Mouse (Mus musculus) embryonic facial prominence, embryonic 12.5 days (tissue): Measurements from ENCODE around the gene Rnaseh1. TPM values are rescaled to one million over a fixed set of nuclear protein-coding genes. Genes with fewer than 3 reads are reported as not detected.
A peak's percentile ranks its signal among the peaks of the same experiment; 100 is the strongest.

Source experiments
- ATAC-seq: fragments of 200-750 bp; cut with Nextera tagmentation; 2 replicates; pipeline ENCODE4 v1.8.0; 2017; ENCODE audit not compliant: insufficient number of reproducible peaks, insufficient read depth, low FRiP score, low TSS enrichment
- H3K27ac ChIP-seq: fragments of 300-500 bp; sonication (generic); 2 replicates; pipeline ENCODE4 v1.5.1; 2016; ENCODE audit warnings: mild to moderate bottlenecking
- H3K27me3 ChIP-seq: fragments of 300-500 bp; sonication (generic); 2 replicates; pipeline ENCODE4 v1.6.1; 2016; ENCODE audit warnings: mild to moderate bottlenecking, moderate library complexity
- H3K36me3 ChIP-seq: fragments of 300-500 bp; sonication (generic); 2 replicates; pipeline ENCODE4 v1.6.1; 2016; ENCODE audit warnings: mild to moderate bottlenecking
- H3K4me1 ChIP-seq: fragments of 300-500 bp; sonication (generic); 2 replicates; pipeline ENCODE4 v1.6.1; 2016
- H3K4me2 ChIP-seq: fragments of 300-500 bp; sonication (generic); replicated peaks from 2 replicates; pipeline ENCODE4 v1.6.1; 2016; ENCODE audit warnings: mild to moderate bottlenecking, moderate library complexity
- H3K4me3 ChIP-seq: fragments of 300-500 bp; sonication (generic); 2 replicates; pipeline ENCODE4 v1.5.1; 2016; ENCODE audit warnings: mild to moderate bottlenecking
- H3K9ac ChIP-seq: fragments of 300-500 bp; sonication (generic); 2 replicates; pipeline ENCODE4 v1.6.1; 2016; ENCODE audit warnings: mild to moderate bottlenecking, moderate library complexity
- H3K9me3 ChIP-seq: fragments of 300-500 bp; sonication (generic); 2 replicates; pipeline ENCODE4 v1.6.1; 2016; ENCODE audit warnings: mild to moderate bottlenecking, moderate library complexity
- WGBS: fragments of 180-500 bp; shearing (Covaris S2); methylation state at CpG from one replicate; pipeline ENCODE4 v1.1.7; 2016; 5-methylcytosine and 5-hydroxymethylcytosine counted together
- microRNA-seq: library from miRNA; unstranded; fragments of <30 nt; microRNA quantifications from one replicate; pipeline ENCODE4, GENCODE M21; 2017
- polyA plus RNA-seq: library from polyadenylated mRNA; unstranded; fragments of >200 nt; fragmentation: Nextera tagmentation; extraction: Ambion mirVana; gene quantifications from 2 replicates; pipeline ENCODE4 v1.2.1, GENCODE M21; 2016

Rnaseh1 gene
- polyA plus RNA-seq, 1 experiment from 2014 or later, result 30.3 TPM

GRCm38 (mm10) chr12:28697821-28698595 lies 48.6 kb downstream of the Rnaseh1 start:
- ATAC-seq, result no peak
- Histone ChIP-seq H3K27ac (no peak overlapping the region), H3K4me3 (no peak overlapping the region), H3K36me3 (peaks cover 32% of the 10 kb centered on the region), H3K4me2 (no peak overlapping the region), H3K9ac (no peak overlapping the region), H3K9me3 (no peaks in the 10 kb centered on the region), H3K4me1 (peaks cover 5% of the 10 kb centered on the region; the same call in 1 of the 2 replicates), H3K27me3 (no peaks in the 10 kb centered on the region)
- WGBS, result 79% methylated on average over 14 of the region's 14 CpGs

GRCm38 (mm10) chr12:28699086-28699485 lies 49.7 kb downstream of the Rnaseh1 start:
- H3K27me3 ChIP-seq, result no peaks in the 10 kb centered on the region
- WGBS, result 73% methylated on average over 5 of the region's 5 CpGs

GRCm38 (mm10) chr12:28699656-28700055 lies 50.3 kb downstream of the Rnaseh1 start:
- no peaks in the 10 kb centered on the region for H3K9me3 ChIP-seq
- no peak overlapping the region; the same call in 1 of the 2 replicates for H3K9ac ChIP-seq
- peaks cover 23% of the 10 kb centered on the region for H3K36me3 ChIP-seq
- no peak overlapping the region for H3K4me2 ChIP-seq
- no peak for ATAC-seq
- WGBS, result 7% methylated on average over 6 of the region's 6 CpGs
- peaks cover 9% of the 10 kb centered on the region for H3K4me1 ChIP-seq
- H3K27ac ChIP-seq, result peak overlapping the region; percentile 78
- no peak overlapping the region for H3K4me3 ChIP-seq
- H3K27me3 ChIP-seq, result no peaks in the 10 kb centered on the region

More at GRCm38 (mm10) chr12:28699086-28699485, 49.7 kb downstream of the Rnaseh1 start:
- H3K4me1 ChIP-seq, result peaks cover 5% of the 10 kb centered on the region; the same call in 1 of the 2 replicates
- no peak overlapping the region for H3K9ac ChIP-seq
- H3K4me3 ChIP-seq, result no peak overlapping the region
- ATAC-seq, result no peak
- H3K36me3 ChIP-seq, result peaks cover 28% of the 10 kb centered on the region
- no peaks in the 10 kb centered on the region for H3K9me3 ChIP-seq
- no peak overlapping the region for H3K27ac ChIP-seq
- H3K4me2 ChIP-seq, result no peak overlapping the region

- Histone ChIP-seq H3K9ac (no peak overlapping the region; the same call in 1 of the 2 replicates), H3K4me1 (peaks cover 10% of the 10 kb centered on the region), H3K9me3 (no peaks in the 10 kb centered on the region), H3K27me3 (no peaks in the 10 kb centered on the region), H3K4me3 (no peak overlapping the region), H3K27ac (peak overlapping the region; percentile 78), H3K36me3 (peaks cover 20% of the 10 kb centered on the region), H3K4me2 (no peak overlapping the region)
- 0 out of 2 replicates have a peak, but pooled peaks have one; percentile 35 for ATAC-seq
- WGBS, result 46% methylated on average over 3 of the region's 3 CpGs
Measured at GRCm38 (mm10) chr12:28700101-28700511, 50.7 kb downstream of the Rnaseh1 start.

GRCm38 (mm10) chr12:28700561-28701025 lies 51.2 kb downstream of the Rnaseh1 start:
- H3K27me3 ChIP-seq, result no peaks in the 10 kb centered on the region
- H3K36me3 ChIP-seq, result peaks cover 15% of the 10 kb centered on the region
- no peaks in the 10 kb centered on the region for H3K9me3 ChIP-seq
- peak overlapping the region; percentile 78; the same call in 1 of the 2 replicates for H3K27ac ChIP-seq
- no peak; the same call in 1 of the 2 replicates for ATAC-seq
- no peak overlapping the region for H3K9ac ChIP-seq
- H3K4me3 ChIP-seq, result no peak overlapping the region
- H3K4me2 ChIP-seq, result no peak overlapping the region
- WGBS, result 87% methylated on average over 19 of the region's 19 CpGs
- peaks cover 10% of the 10 kb centered on the region for H3K4me1 ChIP-seq

GRCm38 (mm10) chr12:28701302-28701701 lies 51.9 kb downstream of the Rnaseh1 start:
- no peak for ATAC-seq
- Histone ChIP-seq H3K9ac (no peak overlapping the region), H3K27ac (no peak overlapping the region), H3K9me3 (no peaks in the 10 kb centered on the region), H3K4me3 (no peak overlapping the region), H3K27me3 (no peaks in the 10 kb centered on the region), H3K4me2 (no peak overlapping the region), H3K36me3 (peaks cover 8% of the 10 kb centered on the region), H3K4me1 (peaks cover 10% of the 10 kb centered on the region)
- WGBS, result 85% methylated on average over 11 of the region's 11 CpGs

GRCm38 (mm10) chr12:28704381-28704780 lies 55.0 kb downstream of the Rnaseh1 start:
- Histone ChIP-seq H3K27me3 (no peaks in the 10 kb centered on the region), H3K9ac (no peak overlapping the region), H3K27ac (no peak overlapping the region), H3K4me2 (no peak overlapping the region), H3K4me1 (peaks cover 10% of the 10 kb centered on the region), H3K4me3 (no peak overlapping the region), H3K9me3 (no peaks in the 10 kb centered on the region), H3K36me3 (peaks cover 3% of the 10 kb centered on the region)
- ATAC-seq, result no peak
- 13% methylated on average over 12 of the region's 12 CpGs for WGBS

GRCm38 (mm10) chr12:28705204-28705603 lies 55.8 kb downstream of the Rnaseh1 start:
- H3K4me3 ChIP-seq, result no peak overlapping the region
- no peak for ATAC-seq
- no peak overlapping the region for H3K27ac ChIP-seq
- H3K4me1 ChIP-seq, result peaks cover 6% of the 10 kb centered on the region
- no peaks in the 10 kb centered on the region for H3K27me3 ChIP-seq
- no peak overlapping the region for H3K4me2 ChIP-seq
- H3K36me3 ChIP-seq, result peaks cover 11% of the 10 kb centered on the region
- WGBS, result 85% methylated on average over 6 of the region's 6 CpGs
- no peak overlapping the region for H3K9ac ChIP-seq
- H3K9me3 ChIP-seq, result no peaks in the 10 kb centered on the region

- no peaks in the 10 kb centered on the region for H3K9me3 ChIP-seq
Measured at GRCm38 (mm10) chr12:28708154-28708553, 58.8 kb downstream of the Rnaseh1 start.

More at GRCm38 (mm10) chr12:28708154-28708553, 58.8 kb downstream of the Rnaseh1 start:
- peaks cover 5% of the 10 kb centered on the region for H3K4me1 ChIP-seq
- H3K27me3 ChIP-seq, result no peaks in the 10 kb centered on the region
- H3K36me3 ChIP-seq, result peaks cover 36% of the 10 kb centered on the region
- no peak overlapping the region for H3K9ac ChIP-seq
- no peak overlapping the region for H3K27ac ChIP-seq
- WGBS, result 75% methylated on average over 4 of the region's 4 CpGs
- no peak overlapping the region for H3K4me3 ChIP-seq
- no peak overlapping the region for H3K4me2 ChIP-seq
- ATAC-seq, result no peak

Small RNA genes within 50 kb of the gene (microRNA-seq; reads per million reads assigned to microRNA genes)
- gene Mir6937, result not detected

Other genes with a start within 250 kb of the Rnaseh1 start
- gene Dcdc2c, start 97.2 kb upstream of the Rnaseh1 start, polyA plus RNA-seq, result 0.18 and 0.31 TPM in 2 replicates
- not detected in 2 replicates for gene Allc, start 67.1 kb upstream of the Rnaseh1 start, polyA plus RNA-seq
- gene Colec11, start 26.2 kb upstream of the Rnaseh1 start, polyA plus RNA-seq, result 0.37 TPM in 1 of 2 replicates, not detected in the other
- gene Rps7, start 13.6 kb upstream of the Rnaseh1 start, polyA plus RNA-seq, result 708 and 761 TPM in 2 replicates
- 62.6 and 66.1 TPM in 2 replicates for gene Adi1, start 25.6 kb downstream of the Rnaseh1 start, polyA plus RNA-seq
- gene Trappc12, start 100.9 kb downstream of the Rnaseh1 start, polyA plus RNA-seq, result 42.6 and 46.3 TPM in 2 replicates
- gene Eipr1, start 102.2 kb downstream of the Rnaseh1 start, polyA plus RNA-seq, result 31.1 and 35.8 TPM in 2 replicates